Mouse (Mus musculus): ENCODE results near the gene D13Ertd608e. TPM values are rescaled to one million over a fixed set of nuclear protein-coding genes. Genes with fewer than 3 reads are reported as not detected.
A peak's percentile ranks its signal among the peaks of the same experiment; 100 is the strongest.
"Not testable (repeated sequence)": the region's sequence is repeated elsewhere in the genome, so short reads cannot be mapped to it uniquely, and the experiment has no call there.

Gene D13Ertd608e
- polyA plus RNA-seq (2015; fragmentation: Nextera tagmentation; extraction: Ambion mirVana): not detected in 2 replicates

GRCm38 (mm10) chr13:119835320-119836056, at the start of gene D13Ertd608e:
D13Ertd608e (plus strand) TSS chr13:119836006.
- DNase-seq (ENCODE audit: low spot score): peak; percentile 46

GRCm38 (mm10) chr13:119789851-119790717, 45.7 kb upstream of the D13Ertd608e start:
- DNase-seq (ENCODE audit: low spot score): peak; percentile 72

- peak; percentile 98 for DNase-seq (ENCODE audit: low spot score)
Measured at GRCm38 (mm10) chr13:119790761-119791579, 44.8 kb upstream of the D13Ertd608e start, which contains the start of gene Zfp131. Zfp131 (minus strand) TSS chr13:119790889.

- DNase-seq (ENCODE audit: low spot score): peak; percentile 5
Measured at GRCm38 (mm10) chr13:119791580-119792135, 44.1 kb upstream of the D13Ertd608e start.

- DNase-seq (ENCODE audit: low spot score): no peak
Measured at GRCm38 (mm10) chr13:119792791-119793404, 42.9 kb upstream of the D13Ertd608e start.

GRCm38 (mm10) chr13:119797656-119798055, 38.1 kb upstream of the D13Ertd608e start:
- no peak for DNase-seq (ENCODE audit: low spot score)

- DNase-seq (ENCODE audit: low spot score): no peak
Measured at GRCm38 (mm10) chr13:119808937-119809336, 26.9 kb upstream of the D13Ertd608e start.

- no peak for DNase-seq (ENCODE audit: low spot score)
Measured at GRCm38 (mm10) chr13:119810031-119810430, 25.8 kb upstream of the D13Ertd608e start.

- no peak for DNase-seq (ENCODE audit: low spot score)
Measured at GRCm38 (mm10) chr13:119816798-119817197, 19.0 kb upstream of the D13Ertd608e start.

- no peak for DNase-seq (ENCODE audit: low spot score)
Measured at GRCm38 (mm10) chr13:119817579-119818206, 18.1 kb upstream of the D13Ertd608e start.

GRCm38 (mm10) chr13:119830116-119830515, 5.7 kb upstream of the D13Ertd608e start, which contains the start of gene AF067063:
AF067063 (minus strand) TSS chr13:119830216.
- not testable (repeated sequence) for DNase-seq (ENCODE audit: low spot score)

- DNase-seq (ENCODE audit: low spot score): peak; percentile 3
Measured at GRCm38 (mm10) chr13:119836324-119836811, 562 bp downstream of the D13Ertd608e start.

GRCm38 (mm10) chr13:119837719-119838337, 2.0 kb downstream of the D13Ertd608e start:
- peak; percentile 35 for DNase-seq (ENCODE audit: low spot score)

GRCm38 (mm10) chr13:119839982-119840381, 4.2 kb downstream of the D13Ertd608e start:
- DNase-seq (ENCODE audit: low spot score): peak; percentile 2

GRCm38 (mm10) chr13:119862399-119862798, 26.6 kb downstream of the D13Ertd608e start:
- not testable (repeated sequence) for DNase-seq (ENCODE audit: low spot score)

GRCm38 (mm10) chr13:119864395-119864999, 28.7 kb downstream of the D13Ertd608e start:
- DNase-seq (ENCODE audit: low spot score): not testable (repeated sequence)

- not testable (repeated sequence) for DNase-seq (ENCODE audit: low spot score)
Measured at GRCm38 (mm10) chr13:119886896-119887295, 51.1 kb downstream of the D13Ertd608e start.

- not testable (repeated sequence) for DNase-seq (ENCODE audit: low spot score)
Measured at GRCm38 (mm10) chr13:119894685-119895084, 58.9 kb downstream of the D13Ertd608e start, which contains the start of gene Tcstv1. Tcstv1 (minus strand) TSS chr13:119894785.
